Mouse (Mus musculus): ENCODE measurements around the gene Lrrc56.
A peak's percentile ranks its signal among the peaks of the same experiment; 100 is the strongest.
"Not testable (repeated sequence)": the region's sequence is repeated elsewhere in the genome, so short reads cannot be mapped to it uniquely, and the experiment has no call there.

Gene Lrrc56

GRCm38 (mm10) chr7:141216894-141217293 lies 22.9 kb downstream of the Lrrc56 start:
- DNase-seq (ENCODE audit: low read depth, low spot score), result no peak

DNA sequence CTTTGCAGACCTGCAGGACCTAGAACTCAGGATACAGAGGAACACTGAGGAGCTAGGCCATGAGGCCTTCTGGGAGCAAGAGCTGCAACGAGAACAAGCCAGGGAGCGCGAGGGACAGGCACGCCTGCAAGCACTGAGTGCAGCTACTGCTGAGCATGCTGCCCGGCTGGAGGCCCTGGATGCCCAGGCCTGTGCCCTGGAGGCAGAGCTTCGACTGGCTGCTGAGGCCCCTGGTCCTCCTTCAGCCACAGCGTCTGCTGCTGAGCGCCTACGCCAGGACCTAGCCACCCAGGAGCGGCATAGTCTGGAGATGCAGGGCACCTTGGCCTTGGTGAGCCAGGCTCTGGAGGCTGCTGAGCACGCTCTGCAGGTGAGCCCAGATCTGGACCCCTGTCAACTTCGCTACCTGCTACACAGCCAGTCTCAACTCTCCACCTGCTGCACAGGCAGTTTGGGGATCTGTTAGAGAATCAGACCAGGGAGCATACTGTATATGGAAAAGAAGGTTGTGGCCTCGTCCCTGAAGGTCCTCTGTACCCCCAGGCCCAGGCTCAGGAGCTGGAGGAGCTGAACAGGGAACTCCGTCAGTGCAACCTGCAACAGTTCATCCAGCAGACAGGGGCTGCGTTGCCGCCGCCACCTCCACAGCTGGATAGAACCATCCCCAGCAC lies 23.5 kb downstream of the Lrrc56 start:
- DNase-seq (ENCODE audit: low read depth, low spot score), result no peak

DNA sequence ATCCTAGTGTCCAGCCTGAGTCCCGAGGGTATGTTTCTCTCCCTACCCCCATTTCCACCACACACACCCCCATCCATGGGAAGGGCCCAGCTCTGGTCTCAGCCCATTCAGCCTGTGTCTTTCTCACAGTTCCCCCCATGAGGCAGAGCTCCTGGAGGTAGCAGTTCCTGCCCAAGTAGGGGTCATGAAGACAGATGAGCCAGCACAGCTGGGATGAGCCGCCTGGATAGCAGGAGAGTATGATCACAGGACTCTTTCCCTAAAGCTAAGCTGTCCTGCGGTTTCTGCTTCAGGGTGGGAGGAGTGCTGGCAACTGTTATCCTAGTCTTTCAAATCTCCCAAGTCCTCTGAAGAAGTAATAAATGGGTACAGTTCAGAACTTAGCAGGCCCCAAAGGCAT lies 24.2 kb downstream of the Lrrc56 start:
- DNase-seq (ENCODE audit: low read depth, low spot score), result no peak

DNA sequence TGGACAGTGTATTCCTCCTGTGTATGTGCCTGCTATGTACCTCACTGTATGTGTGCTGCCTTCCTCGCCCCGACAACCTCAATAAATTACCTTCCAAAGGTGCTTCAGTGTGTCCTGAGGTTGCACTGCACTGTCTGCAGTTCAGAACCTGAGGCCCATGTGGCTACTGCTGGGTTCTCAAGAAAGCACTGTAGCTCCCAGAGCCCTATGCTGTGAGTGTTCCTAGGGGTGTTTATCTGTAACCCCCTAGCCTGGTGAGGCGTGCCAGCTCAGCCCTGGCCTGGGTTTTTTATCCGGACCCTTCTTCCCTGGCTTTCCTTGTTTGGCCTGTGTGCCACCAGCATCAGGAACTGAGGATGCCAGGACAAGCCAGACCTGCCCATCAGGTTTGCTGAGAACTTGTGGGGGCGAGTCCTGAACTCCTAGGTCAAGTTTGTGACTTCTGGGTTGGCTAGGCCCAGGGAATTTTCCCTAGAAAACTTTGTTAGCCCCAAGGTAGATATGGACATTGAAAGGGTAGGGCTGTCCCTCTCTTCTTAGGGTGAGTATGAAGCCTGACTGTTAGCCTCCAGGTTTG lies 24.7 kb downstream of the Lrrc56 start:
- no peak for DNase-seq (ENCODE audit: low read depth, low spot score)

- no peak for DNase-seq (ENCODE audit: low read depth, low spot score)
Observed at GRCm38 (mm10) chr7:141219558-141220099, 25.7 kb downstream of the Lrrc56 start.

GRCm38 (mm10) chr7:141220377-141220776 lies 26.4 kb downstream of the Lrrc56 start:
- no peak for DNase-seq (ENCODE audit: low read depth, low spot score)

DNA sequence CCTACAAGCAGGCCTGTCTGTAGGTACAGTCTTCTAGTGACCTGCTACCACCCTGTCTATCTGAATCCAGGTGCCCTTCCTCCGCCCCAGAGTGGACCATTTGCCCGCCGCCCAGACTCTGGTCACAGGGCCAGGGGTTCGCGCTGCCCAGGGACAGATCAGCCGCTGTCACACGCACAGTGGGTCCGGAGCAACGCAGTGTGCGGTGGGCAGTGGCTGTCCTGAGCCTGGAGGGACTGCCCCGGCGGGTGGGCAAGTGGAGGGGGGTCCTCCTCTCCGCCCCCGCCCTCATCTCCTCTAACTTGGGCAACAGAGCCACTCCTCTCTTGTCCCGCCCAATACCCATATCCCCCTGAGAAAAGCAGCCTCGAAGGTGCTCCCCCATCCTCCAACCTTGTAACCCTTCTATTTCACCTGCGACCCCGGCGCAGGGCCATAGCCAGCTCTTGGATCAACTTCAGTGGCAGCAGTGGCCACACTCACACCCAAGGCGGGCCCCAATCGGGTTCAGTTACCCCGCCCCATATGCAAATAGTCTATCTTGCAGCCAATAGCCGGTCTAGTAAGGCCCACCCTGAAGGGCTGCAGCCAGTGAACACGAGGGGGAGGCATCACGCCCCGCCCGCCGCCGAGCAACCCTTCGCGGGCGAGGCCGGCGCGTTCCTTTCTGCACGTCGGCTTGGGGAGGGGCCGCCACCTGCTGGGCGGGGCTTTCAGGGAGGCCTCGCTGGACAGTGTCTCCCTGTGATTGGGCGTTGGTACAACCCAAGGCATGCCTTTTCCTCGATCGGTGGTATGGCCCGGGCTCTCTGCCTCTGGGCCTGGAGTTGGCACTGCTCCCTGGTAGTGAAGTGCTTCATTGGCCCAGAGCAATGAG lies 27.5 kb downstream of the Lrrc56 start:
- peak; percentile 99 for DNase-seq (ENCODE audit: low read depth, low spot score)

DNA sequence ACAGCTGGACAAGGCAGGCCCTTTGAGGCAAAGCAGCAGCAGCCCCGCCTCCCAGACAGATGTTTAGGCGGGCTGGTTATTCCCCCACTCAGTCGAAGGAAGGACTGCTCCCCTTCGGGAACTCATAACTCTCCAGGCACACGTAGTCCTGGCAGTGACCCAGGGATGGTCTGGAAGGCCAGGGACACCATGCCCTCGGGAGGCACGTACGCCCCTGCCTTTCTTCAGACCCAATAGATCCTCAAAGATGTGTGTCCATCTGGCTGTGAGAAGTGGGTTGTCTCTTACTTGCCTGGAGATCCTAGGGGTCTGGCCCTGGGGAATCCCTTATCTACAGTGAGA lies 28.1 kb downstream of the Lrrc56 start:
- DNase-seq (ENCODE audit: low read depth, low spot score), result no peak

DNA sequence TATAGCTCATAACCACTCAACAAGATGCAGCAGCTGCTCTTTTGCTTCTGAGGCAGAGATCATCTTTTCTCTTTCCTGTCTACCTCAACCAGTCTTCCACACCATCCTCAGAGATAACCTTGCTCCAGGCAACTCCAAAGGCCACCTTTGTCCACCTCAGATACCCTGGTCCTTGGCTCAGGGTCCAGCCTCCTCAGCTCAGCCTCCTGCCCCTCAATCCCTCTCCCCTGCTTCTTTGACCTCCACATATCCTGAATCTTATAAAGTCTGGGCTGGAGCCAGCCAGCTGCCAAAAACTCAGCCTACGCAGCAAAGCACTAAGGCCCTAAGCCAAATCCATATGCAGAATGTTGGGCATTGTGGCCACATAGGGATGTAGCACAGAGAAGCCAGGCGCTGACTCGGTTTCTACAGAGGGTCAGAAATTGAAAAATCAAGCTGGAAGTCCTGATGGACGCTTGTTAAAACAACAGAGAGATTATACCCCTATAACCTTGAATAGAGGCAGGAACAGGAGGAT lies 28.8 kb downstream of the Lrrc56 start:
- no peak for DNase-seq (ENCODE audit: low read depth, low spot score)

DNA sequence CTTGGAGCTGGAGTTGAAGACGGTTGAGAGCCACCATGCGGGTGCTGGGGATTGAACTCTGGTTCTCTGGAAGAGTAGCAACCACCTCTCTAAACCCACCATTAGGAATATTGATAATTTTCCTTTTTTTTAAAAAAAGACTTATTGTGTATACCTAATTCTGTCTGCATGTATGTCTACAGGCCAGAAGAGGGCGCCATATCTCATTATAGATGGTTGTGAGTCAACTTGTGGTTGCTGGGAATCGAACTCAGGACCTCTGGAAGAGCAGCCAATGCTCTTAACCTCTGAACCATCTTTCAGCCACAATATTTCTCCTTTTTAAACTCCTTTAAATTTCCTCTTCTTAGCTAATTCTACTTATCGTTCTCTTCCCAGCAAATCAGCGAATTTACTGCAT lies 32.6 kb downstream of the Lrrc56 start:
- no peak for DNase-seq (ENCODE audit: low read depth, low spot score)

GRCm38 (mm10) chr7:141227796-141228195 lies 33.8 kb downstream of the Lrrc56 start:
- DNase-seq (ENCODE audit: low read depth, low spot score), result no peak

GRCm38 (mm10) chr7:141228279-141229067 lies 34.5 kb downstream of the Lrrc56 start, which contains the start of gene Phrf1:
Gene Phrf1, plus strand, starts transcription at chr7:141228784.
- DNase-seq (ENCODE audit: low read depth, low spot score), result peak; percentile 83

DNA sequence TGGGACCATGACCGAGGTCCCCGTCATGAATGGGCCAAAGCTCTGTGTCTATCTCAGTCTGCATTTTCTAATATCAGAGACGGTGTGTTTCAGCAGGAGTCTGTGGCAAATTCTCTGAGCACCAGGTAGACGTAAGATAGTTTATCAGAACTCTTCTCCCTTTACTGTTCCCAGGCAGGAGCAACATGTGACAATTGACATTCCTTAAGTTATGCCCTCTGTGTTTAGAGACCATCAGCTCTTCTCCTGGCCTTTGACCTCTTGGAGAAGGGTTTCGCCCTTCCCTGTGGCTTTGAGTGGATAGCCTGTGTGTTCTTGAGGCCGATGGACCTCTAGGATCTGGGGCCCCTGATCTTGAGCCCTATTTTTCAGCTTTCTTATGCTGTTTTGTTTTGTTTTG lies 35.7 kb downstream of the Lrrc56 start:
- no peak for DNase-seq (ENCODE audit: low read depth, low spot score)

- DNase-seq (ENCODE audit: low read depth, low spot score), result no peak
Observed at GRCm38 (mm10) chr7:141230570-141230969, 36.6 kb downstream of the Lrrc56 start.

GRCm38 (mm10) chr7:141231111-141231510 lies 37.2 kb downstream of the Lrrc56 start:
- no peak for DNase-seq (ENCODE audit: low read depth, low spot score)

- DNase-seq (ENCODE audit: low read depth, low spot score), result no peak
Observed at GRCm38 (mm10) chr7:141231551-141231950, 37.6 kb downstream of the Lrrc56 start.

DNA sequence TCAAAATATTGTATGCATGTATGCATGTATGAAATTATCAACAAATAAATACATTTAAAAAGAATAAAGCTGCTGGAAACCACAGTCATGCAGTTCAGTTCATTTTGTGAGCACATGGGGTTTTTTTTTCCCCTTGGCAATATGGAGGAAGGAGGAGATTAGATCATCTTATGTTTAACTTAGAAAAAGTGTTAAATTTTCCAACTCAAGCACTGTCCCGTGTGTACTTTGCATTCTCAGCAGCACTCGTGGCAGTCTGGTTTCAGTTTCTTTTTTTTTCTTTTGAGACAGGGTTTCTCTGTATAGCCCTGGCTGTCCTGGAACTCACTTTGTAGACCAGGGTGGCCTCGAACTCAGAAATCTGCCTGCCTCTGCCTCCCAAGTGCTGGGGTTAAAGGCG lies 56.5 kb downstream of the Lrrc56 start:
- DNase-seq (ENCODE audit: low read depth, low spot score), result not testable (repeated sequence)

DNA sequence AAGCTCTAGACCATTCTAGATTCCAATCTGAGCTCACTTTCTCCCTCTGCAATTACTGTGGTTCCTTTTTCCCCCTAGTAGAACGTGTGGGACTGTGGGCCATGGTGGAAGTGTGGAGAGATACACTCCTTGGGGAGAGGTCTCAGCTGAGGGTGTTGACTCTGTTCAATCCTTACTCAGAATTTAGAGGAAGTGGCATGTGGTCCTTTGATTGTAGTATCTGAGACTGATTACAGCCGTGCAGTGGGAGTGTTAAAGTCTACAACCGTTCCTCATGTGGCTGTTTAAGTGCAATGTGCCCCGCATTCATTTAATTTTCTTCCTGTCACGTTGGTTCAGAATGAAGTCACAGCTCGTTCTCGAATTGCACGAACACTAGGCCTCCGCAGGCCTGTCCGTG lies 62.2 kb downstream of the Lrrc56 start:
- no peak for DNase-seq (ENCODE audit: low read depth, low spot score)
